Mouse (Mus musculus) B cell, adult 2 months (primary cell): ENCODE data around the gene Narfl.
"Not testable (repeated sequence)": the region's sequence is repeated elsewhere in the genome, so short reads cannot be mapped to it uniquely, and the experiment has no call there.

Experiments
- DNase-seq, 2 experiments: peaks; one replicate each; pipeline ENCODE4 v3.0.0; 2022

The Narfl gene

DNA sequence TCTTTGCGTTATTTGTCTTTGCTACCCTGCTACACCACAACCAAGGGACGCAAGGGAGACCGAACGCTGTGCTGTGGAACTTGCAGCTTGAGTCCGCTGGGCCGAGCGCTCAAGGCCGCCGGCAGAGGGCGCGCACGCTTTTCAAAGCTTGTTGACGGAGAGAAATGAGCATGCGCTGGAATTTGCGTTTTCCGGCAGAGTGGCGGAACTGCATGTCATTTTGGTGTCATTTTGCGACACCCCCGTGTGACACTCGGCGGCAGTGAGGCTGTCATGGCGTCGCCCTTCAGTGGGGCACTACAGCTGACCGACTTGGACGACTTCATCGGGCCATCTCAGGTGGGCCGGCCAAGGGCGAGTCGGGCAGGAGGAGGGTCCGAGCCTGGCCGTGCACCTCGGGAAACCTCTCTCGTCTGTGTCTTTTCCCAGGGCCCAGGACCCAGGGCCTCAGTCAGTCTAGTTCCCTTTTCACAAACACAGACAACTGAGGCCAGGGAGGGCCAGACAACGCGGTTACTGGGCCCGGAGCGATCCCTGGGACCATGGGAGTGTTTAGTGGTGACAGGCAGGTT, at the start of gene Narfl:
Narfl (plus strand) TSS at position 228 of the 572 bp plus-strand sequence.
- peak; percentile 97 for DNase-seq

- no peak for DNase-seq
These were observed 49.7 kb upstream of the Narfl start for GRCm38 (mm10) chr17:25723919-25724318.

GRCm38 (mm10) chr17:25725264-25725663, 48.3 kb upstream of the Narfl start:
- no peak for DNase-seq

DNA sequence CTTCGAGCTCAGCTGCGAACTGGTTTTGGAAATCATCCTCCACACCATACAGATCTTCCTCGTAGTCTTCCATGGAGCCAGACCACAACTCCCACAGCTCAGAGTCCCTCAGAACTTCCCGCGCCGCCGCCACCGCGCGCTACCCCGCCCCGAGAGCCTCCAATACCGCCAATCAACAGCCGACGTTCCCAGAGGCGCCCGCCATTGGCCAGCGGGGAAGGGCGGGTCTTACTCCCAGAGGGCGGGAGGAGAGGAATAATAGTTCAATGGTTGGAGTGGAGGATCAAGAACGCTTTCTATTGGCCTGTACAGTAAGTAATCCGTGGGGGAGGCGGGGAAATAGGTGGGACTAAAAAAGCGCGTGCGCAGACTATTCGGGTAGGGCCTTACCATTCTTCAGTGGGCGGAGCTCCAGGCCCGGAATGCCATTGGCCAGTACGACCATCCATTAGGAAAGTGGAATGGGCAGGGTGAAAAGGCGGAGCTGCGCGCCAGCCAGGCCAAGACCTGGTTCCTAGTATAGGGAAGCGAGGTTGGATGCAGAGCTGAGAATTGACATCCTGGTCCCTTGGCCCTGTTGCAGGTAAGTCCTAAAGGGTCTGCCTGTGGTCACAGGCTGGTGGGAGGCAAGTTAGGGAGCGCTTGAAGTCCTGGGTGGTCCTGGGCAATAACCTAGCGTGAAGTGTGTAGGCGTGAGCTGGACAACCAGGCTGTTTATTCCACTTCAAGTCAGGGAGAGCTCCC, 46.1 kb upstream of the Narfl start, which contains the start of the genes Chtf18 and Rpusd1:
Chtf18 (minus strand) TSS at position 155 of the 744 bp plus-strand sequence.
Rpusd1 (plus strand) TSS at position 406 of the 744 bp plus-strand sequence.
- DNase-seq: peak; percentile 97 to 99

- DNase-seq: no peak
These were observed 45.6 kb upstream of the Narfl start for GRCm38 (mm10) chr17:25728009-25728270.

- peak; percentile 88 to 90 for DNase-seq
These were observed 41.5 kb upstream of the Narfl start for GRCm38 (mm10) chr17:25732082-25732481.

GRCm38 (mm10) chr17:25735246-25735645, 38.3 kb upstream of the Narfl start:
- no peak for DNase-seq

- DNase-seq: no peak
These were observed 37.8 kb upstream of the Narfl start, which contains the start of gene Mslnl for GRCm38 (mm10) chr17:25735745-25736144. Gene Mslnl (plus strand): TSS chr17:25736042.

GRCm38 (mm10) chr17:25738861-25739260, 34.7 kb upstream of the Narfl start:
- no peak for DNase-seq

DNA sequence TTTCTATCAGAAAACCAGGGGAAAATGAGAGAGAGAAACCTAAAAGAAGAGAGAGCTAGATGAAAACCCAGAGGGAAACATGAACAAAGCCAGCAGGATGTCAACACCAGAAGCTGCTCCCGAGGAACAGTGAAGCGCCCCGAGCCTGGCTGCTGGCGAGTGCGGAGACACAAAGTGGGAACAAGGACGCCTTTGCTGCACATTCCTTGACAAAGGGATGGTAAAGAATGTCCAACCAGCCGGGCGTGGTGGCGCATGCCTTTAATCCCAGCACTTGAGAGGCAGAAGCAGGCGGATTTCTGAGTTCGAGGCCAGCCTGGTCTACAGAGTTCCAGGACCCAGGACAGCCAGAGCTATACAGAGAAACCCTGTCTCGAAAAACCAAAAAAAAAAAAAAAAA, 32.1 kb upstream of the Narfl start:
- not testable (repeated sequence) for DNase-seq

DNA sequence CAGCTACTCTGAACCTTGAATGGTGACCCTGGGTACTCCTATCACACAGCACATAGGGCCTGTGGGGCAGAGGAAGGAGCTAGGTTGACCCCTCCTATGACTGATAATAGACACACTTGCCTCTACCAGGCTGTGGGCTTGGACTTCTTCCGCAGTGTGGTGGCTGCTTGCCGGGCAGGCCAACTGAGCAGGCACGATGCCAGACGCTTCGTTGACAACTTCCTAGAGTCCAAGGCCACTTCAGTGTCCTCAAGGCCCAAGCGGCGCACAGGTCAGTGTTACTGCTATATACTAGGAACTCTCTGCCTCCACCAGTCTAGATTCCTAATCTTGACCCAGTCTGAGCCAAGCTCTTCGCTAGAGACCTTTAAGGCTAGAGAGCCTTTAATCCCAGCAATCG, 29.7 kb upstream of the Narfl start:
- DNase-seq: no peak

GRCm38 (mm10) chr17:25744311-25744710, 29.3 kb upstream of the Narfl start:
- no peak for DNase-seq

DNA sequence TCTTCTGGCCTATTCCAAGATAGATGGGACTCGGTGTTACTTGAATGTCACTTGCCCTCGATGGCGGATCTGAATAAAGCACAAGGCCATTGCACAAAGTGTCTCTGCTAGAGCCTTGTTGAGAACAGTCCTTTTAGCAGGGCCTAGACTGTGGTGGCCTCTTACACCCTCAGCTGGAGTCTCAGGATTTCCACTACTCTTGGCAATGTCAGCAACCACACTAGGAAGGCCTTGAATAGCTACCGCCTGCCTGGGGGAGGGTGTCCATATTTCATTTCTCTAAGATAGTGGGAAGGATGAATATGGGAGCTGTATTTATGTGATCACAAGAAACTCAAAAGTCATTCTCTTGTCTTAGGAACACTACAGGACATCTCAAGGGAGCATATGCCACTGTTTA, 25.3 kb upstream of the Narfl start:
- DNase-seq: no peak

- DNase-seq: no peak
These were observed 24.3 kb upstream of the Narfl start for GRCm38 (mm10) chr17:25749314-25749713.

DNA sequence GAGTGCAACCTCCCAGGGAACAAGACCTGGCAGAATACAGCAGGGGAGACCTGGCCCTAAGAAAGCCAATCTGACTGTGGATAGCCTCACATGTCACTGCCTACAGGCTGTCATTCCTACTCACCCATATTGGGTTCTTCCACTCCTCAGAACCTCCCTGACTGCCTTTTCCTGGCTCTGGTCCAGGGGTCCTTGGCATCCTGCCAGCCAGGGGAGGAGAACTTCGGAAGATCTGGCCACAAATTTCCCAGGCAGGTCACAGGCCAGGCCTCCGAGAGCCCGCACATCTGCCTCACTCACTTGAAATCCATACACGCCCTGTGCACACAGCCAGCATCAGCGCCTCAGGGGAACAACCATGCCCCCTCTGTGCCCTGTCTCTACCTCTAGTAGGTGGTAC, 22.1 kb upstream of the Narfl start:
- no peak for DNase-seq

DNA sequence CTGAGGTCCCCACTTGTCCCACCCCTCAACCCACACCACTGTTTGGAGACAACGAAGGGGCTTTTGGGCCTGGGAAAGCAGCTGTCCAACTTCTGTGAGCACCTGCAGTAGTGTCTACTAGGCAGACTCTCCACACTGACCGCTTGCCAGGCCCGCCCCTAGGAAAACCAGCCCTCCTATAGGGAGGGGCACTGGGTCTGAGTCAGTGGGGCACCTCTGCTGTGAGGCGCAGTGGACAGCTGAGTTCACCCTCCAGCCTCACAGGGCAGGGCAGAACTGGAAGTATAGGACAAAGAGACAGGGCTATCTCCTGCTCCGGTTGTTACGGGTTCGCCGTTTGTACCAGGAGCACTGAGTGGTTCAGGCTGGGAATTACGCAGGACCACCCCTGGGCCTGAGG, 19.3 kb upstream of the Narfl start, which contains the start of gene Msln:
Msln (minus strand) TSS at position 138 of the 400 bp plus-strand sequence.
- DNase-seq: no peak

DNA sequence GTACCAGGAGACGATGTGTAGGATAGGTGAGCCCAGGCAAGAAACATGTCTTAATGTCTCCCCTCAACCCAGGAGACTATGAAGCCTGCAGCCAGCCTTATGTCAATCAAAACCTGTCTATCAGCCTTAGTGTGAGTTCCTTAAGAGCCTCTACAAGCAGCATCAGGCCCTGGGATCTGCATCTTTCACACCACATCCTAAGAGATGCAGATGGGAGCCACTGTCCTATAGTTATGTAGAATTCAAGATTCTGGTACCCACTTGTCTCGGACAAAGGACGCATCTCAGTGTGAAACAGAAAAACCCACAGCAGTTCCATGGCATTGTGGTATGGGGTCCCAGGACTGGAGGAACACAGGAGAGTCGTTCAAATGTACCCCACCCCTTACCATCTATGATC, 18.5 kb upstream of the Narfl start:
- DNase-seq: no peak

- no peak for DNase-seq
These were observed 17.8 kb upstream of the Narfl start for GRCm38 (mm10) chr17:25755627-25756377.

DNA sequence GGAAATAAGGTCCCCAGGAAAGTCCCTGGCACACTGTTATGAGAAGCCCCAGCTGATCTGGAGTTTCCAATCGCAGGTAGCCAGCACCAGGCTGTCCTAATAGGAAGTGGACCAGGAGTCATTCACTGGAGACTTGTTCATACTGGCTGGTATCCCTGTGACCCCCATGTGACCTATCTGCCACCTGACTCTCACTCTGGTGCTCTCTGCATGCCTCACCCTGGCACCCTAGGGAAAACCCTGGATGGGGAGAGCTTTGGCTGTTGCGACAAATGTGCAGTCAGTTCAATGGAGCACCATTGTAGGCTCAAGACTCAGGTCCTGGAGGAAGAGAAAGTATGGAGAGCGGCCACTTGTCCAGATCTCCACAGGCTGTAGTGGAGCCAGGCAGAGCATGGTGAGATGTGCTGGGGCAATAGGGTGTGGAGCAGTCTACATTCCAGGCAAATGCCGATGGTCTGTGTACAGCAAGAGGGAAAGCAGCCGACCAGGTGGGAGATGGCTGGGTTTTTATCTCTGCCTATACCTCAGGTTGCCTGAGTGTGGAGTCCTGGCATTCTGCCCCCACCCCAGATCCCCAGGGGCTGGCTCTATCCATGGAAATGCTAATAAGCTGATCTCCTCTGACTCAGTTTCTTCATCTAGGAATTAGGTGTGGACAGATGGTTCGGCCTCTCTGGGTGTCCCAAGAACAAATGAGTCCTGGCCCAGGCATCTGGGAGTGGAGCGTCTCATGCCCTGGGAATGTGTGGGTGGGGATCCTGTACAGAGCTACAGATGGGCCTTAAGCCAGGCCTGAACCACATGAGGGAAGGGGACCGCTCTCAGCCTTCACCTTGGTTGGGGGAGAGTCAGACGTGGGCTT, 17.0 kb upstream of the Narfl start:
- no peak for DNase-seq

DNA sequence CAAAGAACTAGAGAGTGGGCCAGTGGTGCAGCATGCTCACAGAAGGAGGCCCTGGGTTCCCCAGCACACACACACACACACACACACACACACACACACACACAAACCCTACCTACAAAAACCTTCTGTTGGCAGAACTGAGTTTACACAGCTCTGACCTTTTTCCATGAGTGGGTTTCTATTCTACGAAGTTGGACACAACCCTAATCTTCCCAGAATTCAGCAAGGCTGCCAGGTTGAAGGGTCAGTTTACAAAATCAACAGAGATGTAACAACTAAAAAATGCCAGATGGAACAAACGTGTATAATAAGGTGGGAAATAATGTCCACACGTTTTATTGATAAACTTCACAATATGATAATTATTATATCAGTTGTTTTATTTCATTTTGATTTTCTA, 15.9 kb upstream of the Narfl start:
- DNase-seq: no peak

GRCm38 (mm10) chr17:25760148-25760547, 13.4 kb upstream of the Narfl start:
- DNase-seq: no peak

GRCm38 (mm10) chr17:25761561-25761970, 12.0 kb upstream of the Narfl start:
- no peak for DNase-seq

DNA sequence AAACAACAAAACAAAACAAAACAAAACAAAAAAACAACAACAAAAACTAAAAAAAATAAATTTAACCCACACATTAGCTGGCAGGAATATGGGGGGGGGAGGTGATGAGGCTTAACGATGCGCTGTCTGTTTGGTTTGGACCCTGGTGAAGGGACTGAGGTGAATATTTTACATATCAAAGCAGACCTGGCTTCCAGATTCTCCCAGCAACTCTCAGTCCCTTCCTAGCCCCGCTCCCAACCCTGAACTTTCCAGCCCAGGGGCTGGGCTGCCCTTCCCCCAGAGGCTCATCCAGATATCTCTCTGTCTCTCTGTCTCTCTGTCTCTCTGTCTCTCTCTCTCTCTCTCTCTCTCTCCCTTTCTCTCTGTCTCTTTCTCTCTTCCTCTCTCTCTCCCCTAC, 11.0 kb upstream of the Narfl start:
- no peak for DNase-seq
